Comparison of ENCODE assay signal across 8 mouse cellular contexts in genomic region chr19:60467588-60468007, GRCm38 (mm10). TPM values are rescaled to one million over a fixed set of nuclear protein-coding genes. Genes with fewer than 3 reads are reported as not detected.
A peak's percentile ranks its signal among the peaks of the same experiment; 100 is the strongest.
DNase-seq lines count a peak whose midpoint lies in the region; ATAC-seq lines count a peak whose summit lies in the region.

No protein-coding gene starts in this region.

- peaks cover 50% of the 10 kb centered on the region for H3K27me3 ChIP-seq in hindbrain, embryonic 12.5 days

- 0 out of 2 replicates have a peak overlapping the region, but pooled peaks have one; percentile 18 for H3K9ac ChIP-seq in hindbrain, embryonic 12.5 days

- peak; percentile 9 for DNase-seq in embryo, embryonic 11 days
- DNase-seq in embryo, embryonic 9.5 days (ENCODE audit: extremely low spot score), result no peak
- DNase-seq in B cell, adult 2 months, result peak; percentile 19 to 20
- no peak for DNase-seq in urinary bladder, postnatal 25 days (ENCODE audit: low spot score)
- no peak for DNase-seq in cerebellum, postnatal 36 days

- no peaks in the 10 kb centered on the region for H3K9me3 ChIP-seq in hindbrain, embryonic 12.5 days (replicated peaks)

- H3K36me3 ChIP-seq in hindbrain, embryonic 12.5 days, result no peaks in the 10 kb centered on the region

- no peak overlapping the region for H3K27ac ChIP-seq in hindbrain, embryonic 12.5 days

- peak; percentile 55 for ATAC-seq in hindbrain, embryonic 12.5 days (ENCODE audit: low FRiP score)
- 0 out of 2 replicates have a peak, but pooled peaks have one; percentile 21 for ATAC-seq in megakaryocyte-erythroid progenitor cell, adult 5-6 weeks (replicated peaks; ENCODE audit: low FRiP score, low TSS enrichment, poor library complexity, severe bottlenecking)
- ATAC-seq in frontal cortex, adult (ENCODE audit: low TSS enrichment), result no peak

- peaks cover 22% of the 10 kb centered on the region for H3K4me1 ChIP-seq in hindbrain, embryonic 12.5 days

- peak overlapping the region; percentile 65 for H3K4me2 ChIP-seq in hindbrain, embryonic 12.5 days (replicated peaks)

- H3K4me3 ChIP-seq in hindbrain, embryonic 12.5 days, result peak overlapping the region; percentile 34

- WGBS in hindbrain, embryonic 12.5 days, result 13% methylated on average over 31 of the region's 31 CpGs

RNA-seq across cellular contexts. Expression of gene Prlhr, which starts 0.5 kb away (rescaled TPM):
- not detected in 2 replicates for polyA plus RNA-seq in hindbrain, embryonic 12.5 days (2016; fragmentation: Nextera tagmentation; extraction: Ambion mirVana)
- total RNA-seq in megakaryocyte-erythroid progenitor cell, adult 5-6 weeks (2014; fragmentation: Nextera tagmentation), result not detected in 2 replicates
- not detected in 2 replicates for total RNA-seq in megakaryocyte-erythroid progenitor cell, adult 5-6 weeks (2017)

Comparison
In these comparisons a context has a peak if more than half of its experiments do, and no peak if none do; other contexts are left out.
1. DNase-seq: peak in embryo, embryonic 11 days (single experiment) and B cell, adult 2 months (2 of 2); none in embryo, embryonic 9.5 days (single experiment), urinary bladder, postnatal 25 days (single experiment) and cerebellum, postnatal 36 days (0 of 2).